Mouse (Mus musculus): ENCODE data around the gene Apbb2.

DNA sequence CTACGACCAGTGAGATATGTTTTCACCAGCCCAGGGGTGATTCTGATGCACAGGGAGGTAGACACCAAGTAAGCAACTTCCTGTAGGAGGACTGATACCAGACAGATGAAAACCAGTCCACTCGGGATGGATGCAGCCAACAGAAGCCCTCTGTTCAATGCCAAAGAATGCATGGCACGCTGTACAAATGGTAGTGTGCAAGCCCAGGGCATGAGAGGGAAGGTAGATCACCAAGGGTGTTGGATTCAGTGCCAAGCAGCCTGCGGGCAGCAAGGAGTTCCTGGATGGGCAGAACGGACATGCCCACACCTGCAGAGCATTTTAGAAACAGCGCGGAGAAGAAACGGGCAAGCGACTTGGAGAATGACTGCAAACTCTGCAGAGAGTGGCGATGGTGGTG is 10.8 kb downstream of the Apbb2 start:
- no peak for TF ChIP-seq TCF12 (IDR thresholded peaks at IDR 0.05; ENCODE audit: low read depth, low read length)
- TF ChIP-seq ZKSCAN1 (IDR thresholded peaks at IDR 0.05; ENCODE audit: borderline replicate concordance, low read depth, low read length), result no peak
- TF ChIP-seq POLR2A (IDR thresholded peaks at IDR 0.05; ENCODE audit: low read depth, low read length), result no peak
- no peak for TF ChIP-seq RCOR1 (conservative IDR thresholded peaks at IDR 0.05; ENCODE audit: low read depth, low read length)
- TF ChIP-seq CTCF (conservative IDR thresholded peaks at IDR 0.05 in 1 of 2, IDR thresholded peaks at IDR 0.05 in 1 of 2; ENCODE audit: low read depth in 2 of 2, low read length in 2 of 2), result no peak
- no peak for TF ChIP-seq MAX (IDR thresholded peaks at IDR 0.05; ENCODE audit: low read length)
- TF ChIP-seq NELFE (IDR thresholded peaks at IDR 0.05; ENCODE audit: low read depth, low read length), result no peak
- TF ChIP-seq MYC (IDR thresholded peaks at IDR 0.05; ENCODE audit: low read depth, low read length), result no peak
- TF ChIP-seq EP300 (IDR thresholded peaks at IDR 0.05; ENCODE audit: low read length), result no peak
- TF ChIP-seq MAFK (IDR thresholded peaks at IDR 0.05; ENCODE audit: insufficient replicate concordance, low read length), result no peak
- TF ChIP-seq RAD21 (IDR thresholded peaks at IDR 0.05; ENCODE audit: low read depth, low read length), result no peak
- no peak for TF ChIP-seq JUN (IDR thresholded peaks at IDR 0.05; ENCODE audit: insufficient read depth, low read depth, low read length)

Data from CH12.LX (cell line).